Mouse (Mus musculus): Measurements from ENCODE around the gene Myo1b.

- TF ChIP-seq POLR2A (IDR thresholded peaks at IDR 0.05; ENCODE audit: insufficient read depth, low read depth, low read length) (no peak), CTCF (IDR thresholded peaks at IDR 0.05) (no peak), EP300 (IDR thresholded peaks at IDR 0.05; ENCODE audit: insufficient read depth, low read depth, low read length) (no peak)
These were observed 6.7 kb downstream of the Myo1b start for GRCm38 (mm10) chr1:51909204-51909603.
